Mouse (Mus musculus) heart, embryonic 13.5 days (tissue): ENCODE measurements at regions not wholly inside any gene's neighbourhood (a gene's known extent, or its start where the extent isn't known, plus 50 kb on each side); places are given as distances from the start of the nearest gene placed in this dataset.

ENCODE experiments used
- ATAC-seq: fragments of 200-750 bp; cut with Nextera tagmentation; 2 replicates; pipeline ENCODE4 v1.8.0; 2017; ENCODE audit warnings: moderate TSS enrichment; ENCODE audit not compliant: insufficient number of reproducible peaks, low FRiP score, low TSS enrichment; ENCODE audit errors: extremely low read depth
- H3K27ac ChIP-seq: fragments of 300-500 bp; sonication (generic); replicated peaks from 2 replicates; pipeline ENCODE4 v1.5.1; 2015; ENCODE audit warnings: moderate library complexity, mild to moderate bottlenecking, inconsistent platforms
- H3K27me3 ChIP-seq: fragments of 300-500 bp; sonication (generic); replicated peaks from 2 replicates; pipeline ENCODE4 v1.6.1; 2015; ENCODE audit warnings: mild to moderate bottlenecking, inconsistent platforms
- H3K36me3 ChIP-seq: fragments of 300-500 bp; sonication (generic); 2 replicates; pipeline ENCODE4 v1.6.1; 2015; ENCODE audit warnings: mild to moderate bottlenecking, inconsistent platforms
- H3K4me1 ChIP-seq: fragments of 300-500 bp; sonication (generic); 2 replicates; pipeline ENCODE4 v1.6.1; 2015; ENCODE audit warnings: inconsistent platforms
- H3K4me2 ChIP-seq: fragments of 300-500 bp; sonication (generic); 2 replicates; pipeline ENCODE4 v1.6.1; 2015; ENCODE audit warnings: inconsistent platforms, mild to moderate bottlenecking, moderate library complexity
- H3K4me3 ChIP-seq: fragments of 300-500 bp; sonication (generic); 2 replicates; pipeline ENCODE4 v1.5.1; 2015; ENCODE audit warnings: moderate library complexity, mild to moderate bottlenecking, inconsistent platforms
- H3K9ac ChIP-seq: fragments of 300-500 bp; sonication (generic); 2 replicates; pipeline ENCODE4 v1.6.1; 2015; ENCODE audit warnings: inconsistent platforms, mild to moderate bottlenecking, moderate library complexity
- H3K9me3 ChIP-seq: fragments of 300-500 bp; sonication (generic); 2 replicates; pipeline ENCODE4 v1.6.1; 2016; ENCODE audit warnings: inconsistent platforms
- WGBS: fragments of 180-500 bp; shearing (Covaris S2); methylation state at CpG from one replicate; pipeline ENCODE4 v1.1.7; 2015; ENCODE audit warnings: mixed read lengths; 5-methylcytosine and 5-hydroxymethylcytosine counted together

DNA sequence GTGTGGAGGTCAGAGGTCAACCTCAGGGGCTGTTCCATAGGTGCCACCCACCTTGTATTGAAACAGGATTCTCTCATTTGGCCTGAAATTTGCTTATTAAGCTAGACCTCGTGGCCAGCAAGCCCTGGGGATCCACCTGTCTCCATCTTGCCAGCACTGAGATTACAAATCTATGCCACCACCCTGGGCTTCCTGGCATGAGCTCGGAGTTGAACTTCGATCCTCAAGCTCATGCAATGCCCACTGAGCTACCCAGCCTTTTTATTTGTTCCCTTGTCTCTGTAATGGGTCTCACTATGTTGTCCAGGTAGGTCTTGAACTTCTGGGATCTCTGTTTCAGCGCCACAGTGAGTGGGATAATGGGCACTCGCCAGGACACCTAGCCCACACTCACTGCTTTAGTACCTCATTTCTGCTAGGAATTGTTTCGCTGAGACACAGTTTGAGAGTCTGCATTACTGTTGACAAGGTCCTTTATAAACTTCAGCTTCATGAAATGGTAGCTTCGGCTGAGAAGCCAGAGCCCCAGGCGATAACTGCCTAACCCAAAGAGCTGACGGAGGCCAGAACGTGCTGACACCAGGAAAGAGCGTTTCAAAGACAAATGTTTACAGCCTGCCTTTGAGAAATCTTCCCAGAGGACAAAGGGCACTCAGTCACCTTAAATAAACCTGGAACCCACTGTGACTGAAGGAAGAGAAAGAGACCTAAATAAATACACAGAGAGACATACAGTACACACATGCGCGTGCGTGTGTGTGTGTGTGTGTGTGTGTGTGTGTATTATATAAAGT, 50.6 kb upstream of the Foxn2 start:
- Histone ChIP-seq H3K9me3 (no peaks in the 10 kb centered on the region), H3K9ac (no peak overlapping the region), H3K4me1 (peaks cover 4% of the 10 kb centered on the region; the same call in 1 of the 2 replicates), H3K27ac (no peak overlapping the region), H3K36me3 (no peaks in the 10 kb centered on the region), H3K4me2 (no peak overlapping the region), H3K4me3 (no peak overlapping the region), H3K27me3 (no peaks in the 10 kb centered on the region)
- ATAC-seq, result no peak
- WGBS, result 53% methylated on average over 14 of the region's 14 CpGs
